Mouse (Mus musculus): ENCODE results near the gene Psd. TPM values are rescaled to one million over a fixed set of nuclear protein-coding genes. Genes with fewer than 3 reads are reported as not detected.

Gene Psd
- polyA plus RNA-seq, 1 experiment from 2014 or later, result 7.0 TPM

DNA sequence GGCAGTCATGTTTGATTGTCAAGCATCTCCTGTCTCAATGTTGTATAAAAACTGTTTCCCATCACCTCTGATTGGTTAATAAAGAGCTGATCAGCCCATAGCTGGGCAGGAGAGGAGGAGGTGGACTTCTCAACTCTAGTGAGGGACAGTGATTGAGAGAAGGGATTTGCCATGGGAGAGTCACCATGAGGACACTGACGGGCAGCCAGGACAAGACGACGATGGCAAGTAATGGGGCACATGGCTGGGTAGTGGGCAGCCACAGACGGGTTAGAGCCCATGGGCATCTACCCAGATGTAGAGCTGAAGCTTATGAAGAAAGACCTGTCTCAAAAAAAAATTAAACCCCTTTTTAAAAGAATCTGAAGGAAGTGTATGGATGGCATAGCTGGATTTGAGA, 24.4 kb downstream of the Psd start:
- Histone ChIP-seq H3K27ac (no peak overlapping the region), H3K9ac (no peak overlapping the region), H3K36me3 (no peaks in the 10 kb centered on the region), H3K4me2 (no peak overlapping the region), H3K9me3 (no peaks in the 10 kb centered on the region), H3K27me3 (peaks cover 8% of the 10 kb centered on the region; the same call in 1 of the 2 replicates), H3K4me1 (peaks cover 18% of the 10 kb centered on the region), H3K4me3 (no peak overlapping the region)
- no peak for ATAC-seq (ENCODE audit: borderline replicate concordance, extremely low read depth, low FRiP score, low TSS enrichment)
- WGBS, result 92% methylated on average over 4 of the region's 4 CpGs

DNA sequence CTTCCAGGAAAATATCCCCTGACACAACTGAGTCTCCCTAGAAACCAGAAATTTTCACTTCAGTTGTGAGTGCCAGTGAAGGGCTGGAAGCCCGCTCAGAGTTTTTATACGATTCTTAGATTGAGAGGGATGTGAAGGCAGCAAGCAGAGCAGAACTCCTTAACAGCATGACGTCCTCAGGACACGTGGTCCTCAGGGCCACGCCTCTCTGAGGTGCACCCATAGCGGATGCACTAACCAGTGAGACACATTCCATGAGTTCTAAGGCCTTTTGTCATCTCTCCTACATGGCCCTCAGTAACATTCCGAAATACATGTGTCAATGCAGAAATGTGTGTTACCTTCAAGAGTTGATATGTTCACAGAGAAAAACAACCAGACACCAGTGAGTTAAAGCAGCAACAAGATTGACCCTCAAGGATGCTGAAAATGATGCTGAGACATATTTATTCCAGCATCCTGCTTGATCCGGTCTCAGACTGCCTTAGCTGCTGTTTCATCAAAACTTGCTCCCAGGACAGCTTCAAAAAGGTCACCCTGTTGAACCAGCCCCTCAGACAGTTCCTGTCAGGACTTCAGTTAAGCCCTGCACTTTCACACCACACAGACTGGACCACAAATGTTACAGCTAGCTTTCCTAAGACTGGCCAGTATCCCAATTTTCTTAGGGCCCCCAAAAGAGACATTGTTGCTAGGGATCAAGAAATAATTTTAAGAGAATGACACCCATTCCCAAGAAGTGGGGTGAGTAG, 26.5 kb downstream of the Psd start:
- no peak overlapping the region for H3K4me2 ChIP-seq
- ATAC-seq (ENCODE audit: borderline replicate concordance, extremely low read depth, low FRiP score, low TSS enrichment), result no peak
- H3K4me1 ChIP-seq, result peaks cover 12% of the 10 kb centered on the region
- no peak overlapping the region for H3K27ac ChIP-seq
- no peaks in the 10 kb centered on the region for H3K27me3 ChIP-seq
- 32% methylated on average over 8 of the region's 8 CpGs for WGBS
- no peaks in the 10 kb centered on the region for H3K9me3 ChIP-seq
- H3K9ac ChIP-seq, result no peak overlapping the region
- H3K36me3 ChIP-seq, result no peaks in the 10 kb centered on the region
- H3K4me3 ChIP-seq, result no peak overlapping the region

DNA sequence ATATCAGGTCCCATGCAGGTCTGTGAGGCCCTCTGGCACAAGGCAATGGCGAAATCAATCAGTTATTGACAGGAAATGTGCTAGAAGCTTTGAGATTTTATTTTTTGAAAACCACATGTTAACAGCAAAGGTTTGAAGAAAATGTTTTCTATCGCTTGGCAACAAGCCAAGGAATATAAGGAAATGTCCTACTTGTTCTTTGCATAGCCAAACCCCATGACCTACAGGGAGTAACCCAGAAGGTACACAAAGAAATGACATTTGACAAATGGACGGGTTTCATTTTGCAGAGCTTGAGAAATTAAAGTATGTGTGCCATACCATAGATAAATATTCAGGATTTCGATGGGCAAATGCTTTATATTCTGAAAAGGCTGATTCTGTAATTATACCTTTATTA, 30.0 kb downstream of the Psd start:
- no peak overlapping the region for H3K27ac ChIP-seq
- H3K9ac ChIP-seq, result no peak overlapping the region
- peaks cover 10% of the 10 kb centered on the region; the same call in 1 of the 2 replicates for H3K27me3 ChIP-seq
- no peaks in the 10 kb centered on the region for H3K36me3 ChIP-seq
- H3K4me2 ChIP-seq, result no peak overlapping the region
- no peaks in the 10 kb centered on the region for H3K4me1 ChIP-seq
- no peak for ATAC-seq (ENCODE audit: borderline replicate concordance, extremely low read depth, low FRiP score, low TSS enrichment)
- WGBS, result 61% methylated on average over 4 of the region's 4 CpGs
- H3K9me3 ChIP-seq, result no peaks in the 10 kb centered on the region
- no peak overlapping the region for H3K4me3 ChIP-seq

DNA sequence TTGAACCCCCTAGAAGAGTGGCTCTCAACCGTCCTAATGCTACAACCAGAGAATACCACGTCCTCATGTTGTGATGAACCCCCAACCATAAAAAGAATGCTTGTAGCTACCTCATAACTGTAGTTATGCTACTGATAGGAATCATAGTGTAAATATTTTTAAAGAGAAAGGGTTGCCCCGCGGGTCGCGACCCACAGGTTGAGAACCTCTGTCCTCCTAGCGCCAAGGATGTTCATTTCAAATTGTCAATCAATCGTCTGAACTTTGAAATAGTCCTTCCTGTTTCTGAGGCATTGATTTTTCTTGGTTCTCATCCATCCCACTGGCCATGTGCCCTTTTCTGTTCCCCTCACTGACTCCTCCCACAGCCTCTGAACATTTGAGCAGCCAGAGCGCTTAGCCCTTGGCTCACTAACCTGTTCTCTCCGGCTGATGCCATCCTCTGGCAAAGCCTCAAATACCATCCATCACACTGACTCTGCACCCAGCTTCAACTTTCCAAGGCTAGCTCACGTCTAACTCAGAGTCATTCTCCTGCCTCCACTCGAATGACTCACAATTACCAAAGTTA, 36.3 kb downstream of the Psd start:
- 58% methylated on average over 12 of the region's 12 CpGs for WGBS
- Histone ChIP-seq H3K4me2 (no peak overlapping the region), H3K4me3 (no peak overlapping the region), H3K36me3 (peaks cover 5% of the 10 kb centered on the region), H3K9me3 (no peaks in the 10 kb centered on the region), H3K27me3 (peaks cover 10% of the 10 kb centered on the region; the same call in 1 of the 2 replicates), H3K27ac (no peak overlapping the region), H3K9ac (no peak overlapping the region), H3K4me1 (no peaks in the 10 kb centered on the region)
- no peak for ATAC-seq (ENCODE audit: borderline replicate concordance, extremely low read depth, low FRiP score, low TSS enrichment)

DNA sequence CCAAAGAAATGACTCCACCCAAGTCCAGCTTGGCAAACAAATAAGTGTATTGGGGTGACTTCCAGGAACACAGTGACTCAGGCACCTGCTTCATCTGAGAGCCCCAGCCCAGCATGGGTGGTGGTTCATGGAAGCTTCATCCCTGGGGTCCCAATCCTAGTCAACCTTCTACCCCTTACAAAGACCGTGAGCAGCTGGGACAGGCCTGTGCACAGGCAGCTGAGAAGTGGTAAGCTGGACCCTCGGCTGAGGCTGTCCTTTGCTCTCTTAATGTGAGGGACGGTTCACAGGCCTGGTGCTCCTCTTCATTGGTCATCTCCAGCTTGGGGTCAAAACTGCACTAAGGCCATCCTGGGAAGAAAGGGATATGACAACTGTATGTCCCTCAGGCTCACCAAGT, 39.4 kb downstream of the Psd start:
- H3K4me2 ChIP-seq, result no peak overlapping the region
- no peaks in the 10 kb centered on the region for H3K4me1 ChIP-seq
- H3K9ac ChIP-seq, result no peak overlapping the region
- no peak for ATAC-seq (ENCODE audit: borderline replicate concordance, extremely low read depth, low FRiP score, low TSS enrichment)
- no peaks in the 10 kb centered on the region for H3K9me3 ChIP-seq
- H3K4me3 ChIP-seq, result no peak overlapping the region
- H3K27me3 ChIP-seq, result peaks cover 3% of the 10 kb centered on the region; the same call in 1 of the 2 replicates
- no peak overlapping the region for H3K27ac ChIP-seq
- 86% methylated on average over 3 of the region's 3 CpGs for WGBS
- peaks cover 35% of the 10 kb centered on the region for H3K36me3 ChIP-seq

DNA sequence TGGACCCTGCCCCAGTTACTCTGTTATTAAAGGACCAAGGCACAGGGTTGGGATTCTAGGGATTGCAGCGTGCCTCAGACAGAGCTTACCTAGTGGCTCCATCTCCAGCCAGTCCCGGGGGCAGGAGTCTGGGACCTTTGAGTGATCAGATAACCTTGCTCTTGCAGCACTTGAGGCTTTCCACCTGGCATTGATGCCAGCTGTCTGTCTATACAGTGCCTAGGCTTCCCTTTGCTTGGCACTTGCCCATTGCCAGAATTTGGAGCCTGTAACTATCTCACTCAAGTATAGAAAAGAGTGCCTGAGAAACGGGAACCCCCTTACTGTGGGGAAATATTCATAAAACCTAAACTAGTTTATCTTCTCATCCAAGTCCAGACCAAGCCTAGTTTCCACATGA, 40.0 kb downstream of the Psd start:
- Histone ChIP-seq H3K27ac (no peak overlapping the region), H3K4me1 (no peaks in the 10 kb centered on the region), H3K36me3 (peaks cover 41% of the 10 kb centered on the region), H3K4me2 (no peak overlapping the region), H3K4me3 (no peak overlapping the region), H3K9ac (no peak overlapping the region), H3K9me3 (no peaks in the 10 kb centered on the region), H3K27me3 (no peaks in the 10 kb centered on the region)
- 91% methylated on average over 3 of the region's 3 CpGs for WGBS
- ATAC-seq (ENCODE audit: borderline replicate concordance, extremely low read depth, low FRiP score, low TSS enrichment), result no peak

DNA sequence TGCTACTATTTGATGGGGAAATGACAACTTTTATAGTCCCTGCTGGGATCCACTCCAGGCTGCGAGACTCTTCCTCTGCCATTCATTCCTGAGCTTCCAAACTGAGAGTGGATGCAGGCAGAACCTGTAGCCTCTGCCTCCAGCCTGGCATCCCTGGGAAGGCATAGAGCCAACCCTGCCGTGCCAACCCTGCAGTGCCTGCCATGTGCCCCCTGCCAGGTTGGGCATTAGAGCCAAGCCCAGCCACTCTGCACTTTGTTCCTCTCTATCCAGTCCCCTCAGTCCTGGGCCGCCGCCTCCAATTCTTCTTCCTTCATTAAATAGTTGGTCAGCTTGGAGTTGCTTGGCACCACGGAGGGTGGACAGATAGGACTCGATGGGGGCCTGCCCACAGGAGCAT, 40.9 kb downstream of the Psd start:
- Histone ChIP-seq H3K4me1 (no peaks in the 10 kb centered on the region), H3K27me3 (no peaks in the 10 kb centered on the region), H3K27ac (no peak overlapping the region), H3K9ac (no peak overlapping the region), H3K4me3 (no peak overlapping the region), H3K4me2 (no peak overlapping the region), H3K9me3 (no peaks in the 10 kb centered on the region), H3K36me3 (peaks cover 50% of the 10 kb centered on the region)
- no peak for ATAC-seq (ENCODE audit: borderline replicate concordance, extremely low read depth, low FRiP score, low TSS enrichment)
- WGBS, result 84% methylated on average over 6 of the region's 6 CpGs

DNA sequence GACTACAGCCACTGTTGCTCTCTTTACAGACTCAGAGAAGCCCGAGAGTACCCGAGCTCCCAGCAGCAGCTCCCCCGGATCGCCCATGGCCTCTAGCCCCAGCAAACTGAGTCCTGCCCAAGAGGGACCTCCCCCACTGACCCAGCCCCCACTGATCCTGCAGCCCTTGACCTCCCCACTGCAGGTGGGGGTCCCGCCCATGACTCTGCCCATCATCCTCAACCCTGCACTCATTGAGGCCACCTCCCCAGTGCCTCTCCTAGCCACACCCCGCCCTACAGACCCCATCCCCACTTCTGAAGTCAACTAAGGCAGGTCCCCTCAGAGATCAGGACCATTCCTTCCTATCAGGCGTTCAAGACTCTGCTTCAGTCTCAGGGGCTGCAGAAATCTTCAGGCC, 41.3 kb downstream of the Psd start:
- H3K36me3 ChIP-seq, result peaks cover 53% of the 10 kb centered on the region
- no peaks in the 10 kb centered on the region for H3K27me3 ChIP-seq
- H3K27ac ChIP-seq, result no peak overlapping the region
- H3K4me1 ChIP-seq, result no peaks in the 10 kb centered on the region
- ATAC-seq (ENCODE audit: borderline replicate concordance, extremely low read depth, low FRiP score, low TSS enrichment), result no peak
- no peaks in the 10 kb centered on the region for H3K9me3 ChIP-seq
- no peak overlapping the region for H3K9ac ChIP-seq
- no peak overlapping the region for H3K4me3 ChIP-seq
- H3K4me2 ChIP-seq, result no peak overlapping the region
- WGBS, result 82% methylated on average over 7 of the region's 7 CpGs

DNA sequence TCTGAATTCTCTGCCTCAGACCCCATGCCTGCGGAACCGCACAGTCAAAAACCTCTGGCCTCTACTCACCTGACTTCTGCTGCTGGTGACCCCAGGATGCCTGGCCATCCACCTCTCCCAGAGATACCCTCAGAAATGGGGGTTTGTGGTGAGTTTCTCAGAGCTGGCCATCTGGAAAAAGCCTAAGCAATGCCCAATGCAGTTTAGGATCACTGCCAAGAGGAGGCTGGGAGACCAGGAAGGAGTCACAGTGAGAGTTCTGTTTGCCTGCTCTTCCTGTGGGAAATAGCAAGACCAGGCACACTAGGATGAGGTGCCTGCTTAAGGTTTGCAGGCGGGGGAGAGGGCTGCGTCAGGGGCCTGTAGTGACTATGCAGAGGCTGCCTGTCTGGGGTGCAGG, 42.3 kb downstream of the Psd start:
- no peak overlapping the region for H3K4me2 ChIP-seq
- no peaks in the 10 kb centered on the region for H3K27me3 ChIP-seq
- H3K4me3 ChIP-seq, result no peak overlapping the region
- H3K4me1 ChIP-seq, result no peaks in the 10 kb centered on the region
- no peak for ATAC-seq (ENCODE audit: borderline replicate concordance, extremely low read depth, low FRiP score, low TSS enrichment)
- H3K9ac ChIP-seq, result no peak overlapping the region
- H3K9me3 ChIP-seq, result no peaks in the 10 kb centered on the region
- WGBS, result 94% methylated on average over 4 of the region's 4 CpGs
- no peak overlapping the region for H3K27ac ChIP-seq
- H3K36me3 ChIP-seq, result peaks cover 63% of the 10 kb centered on the region

DNA sequence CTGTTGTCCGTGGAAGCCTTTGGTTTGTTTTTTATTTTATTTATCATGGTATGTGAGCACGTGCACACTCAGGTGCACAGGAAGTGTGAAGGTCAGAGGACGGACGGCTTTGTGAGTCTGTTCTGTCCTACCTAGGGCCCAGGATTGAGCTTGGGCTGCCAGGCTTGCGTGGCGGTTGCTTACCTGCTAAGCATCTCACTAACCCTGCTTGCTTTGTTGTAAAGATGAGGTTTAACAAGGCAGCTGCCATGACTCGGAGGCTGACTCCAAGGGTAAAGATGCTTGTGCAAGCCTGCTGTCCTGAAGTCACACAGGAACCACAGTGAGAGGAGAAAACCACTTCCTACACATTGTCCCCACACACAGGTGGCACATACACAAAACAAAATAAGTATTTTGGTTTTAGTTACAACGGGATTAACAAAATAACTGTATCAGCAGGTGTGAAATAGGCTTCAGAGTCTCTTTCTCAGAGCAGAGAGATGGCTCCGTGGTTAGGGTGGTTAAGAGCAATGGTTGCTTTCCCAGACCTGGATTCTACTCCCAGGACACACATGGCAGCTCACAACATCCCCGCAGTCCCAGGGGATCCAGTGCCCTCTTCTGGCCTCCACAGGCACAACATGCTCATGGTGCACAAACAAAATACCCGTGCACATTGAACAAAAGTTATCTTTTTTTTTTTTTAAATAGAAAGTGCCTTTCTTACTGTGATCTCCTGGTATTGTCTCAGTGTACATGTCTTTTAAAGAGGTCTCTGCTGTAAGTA, 44.7 kb downstream of the Psd start:
- no peak for ATAC-seq (ENCODE audit: borderline replicate concordance, extremely low read depth, low FRiP score, low TSS enrichment)
- 94% methylated on average over 11 of the region's 11 CpGs for WGBS
- H3K4me2 ChIP-seq, result no peak overlapping the region

DNA sequence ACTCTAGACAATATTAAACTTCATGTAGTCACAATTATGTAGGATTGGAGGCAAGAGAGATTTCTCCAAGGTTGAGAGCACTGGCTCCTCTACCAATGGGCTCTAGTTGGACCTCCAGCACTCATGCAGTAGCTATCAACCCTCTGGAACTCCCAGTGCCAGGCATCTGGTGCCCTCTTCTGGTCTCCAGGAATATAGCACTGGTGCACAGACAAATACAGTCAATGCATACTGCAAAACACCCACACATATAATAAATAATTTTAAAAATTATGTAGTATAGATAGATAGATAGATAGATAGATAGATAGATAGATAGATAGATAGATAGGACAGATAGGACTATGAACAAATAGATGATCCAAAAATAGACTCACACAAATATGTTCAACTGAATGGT, 51.6 kb downstream of the Psd start:
- H3K9ac ChIP-seq, result no peak overlapping the region
- H3K36me3 ChIP-seq, result peaks cover 64% of the 10 kb centered on the region
- no peaks in the 10 kb centered on the region for H3K27me3 ChIP-seq
- H3K9me3 ChIP-seq, result no peaks in the 10 kb centered on the region
- H3K27ac ChIP-seq, result no peak overlapping the region
- no peak overlapping the region for H3K4me2 ChIP-seq
- no peaks in the 10 kb centered on the region for H3K4me1 ChIP-seq
- ATAC-seq (ENCODE audit: borderline replicate concordance, extremely low read depth, low FRiP score, low TSS enrichment), result no peak
- H3K4me3 ChIP-seq, result no peak overlapping the region

More for the DNA sequence above, 44.7 kb downstream of the Psd start:
- no peak overlapping the region for H3K27ac ChIP-seq
- H3K36me3 ChIP-seq, result peaks cover 71% of the 10 kb centered on the region
- H3K9me3 ChIP-seq, result no peaks in the 10 kb centered on the region
- no peaks in the 10 kb centered on the region for H3K27me3 ChIP-seq
- no peaks in the 10 kb centered on the region for H3K4me1 ChIP-seq
- no peak overlapping the region for H3K9ac ChIP-seq
- no peak overlapping the region for H3K4me3 ChIP-seq

DNA sequence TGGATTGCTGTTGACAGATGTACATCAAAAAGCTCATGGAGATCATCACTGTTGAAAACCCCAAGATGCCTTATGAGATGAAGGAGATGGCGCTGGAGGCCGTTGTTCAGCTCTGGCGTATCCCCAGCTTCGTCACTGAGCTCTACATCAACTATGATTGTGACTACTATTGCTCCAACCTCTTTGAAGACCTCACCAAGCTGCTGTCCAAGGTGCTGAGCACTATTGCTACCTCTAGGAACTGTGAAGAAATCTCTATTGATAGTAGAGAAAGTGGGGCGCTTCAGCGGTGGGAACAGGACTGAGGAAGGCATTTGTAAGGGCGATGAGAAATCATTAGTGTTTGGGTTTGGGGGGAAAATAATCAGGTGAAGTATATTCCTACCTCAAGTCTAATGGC, 62.2 kb downstream of the Psd start:
- H3K36me3 ChIP-seq, result peaks cover 88% of the 10 kb centered on the region
- 90% methylated on average over 7 of the region's 7 CpGs for WGBS

More for the DNA sequence above, 62.2 kb downstream of the Psd start:
- H3K4me1 ChIP-seq, result no peaks in the 10 kb centered on the region
- H3K9ac ChIP-seq, result no peak overlapping the region
- no peaks in the 10 kb centered on the region for H3K9me3 ChIP-seq
- H3K27me3 ChIP-seq, result no peaks in the 10 kb centered on the region
- no peak overlapping the region for H3K4me3 ChIP-seq
- H3K27ac ChIP-seq, result no peak overlapping the region
- ATAC-seq (ENCODE audit: borderline replicate concordance, extremely low read depth, low FRiP score, low TSS enrichment), result no peak
- no peak overlapping the region for H3K4me2 ChIP-seq

Measured in lung, embryonic 15.5 days (tissue).